Mouse (Mus musculus) midbrain, postnatal 0 days (tissue): ENCODE data around the gene 1700113H08Rik. TPM values are rescaled to one million over a fixed set of nuclear protein-coding genes. Genes with fewer than 3 reads are reported as not detected.

Experiments used
- ATAC-seq: fragments of 200-750 bp; cut with Nextera tagmentation; 2 replicates; pipeline ENCODE4 v1.8.0; 2017; ENCODE audit warnings: moderate number of reproducible peaks, mild to moderate bottlenecking, moderate TSS enrichment, moderate library complexity; ENCODE audit not compliant: low FRiP score
- DNase-seq: peaks from one replicate; pipeline ENCODE4 v3.0.0-alpha.2; 2015; ENCODE audit warnings: low spot score
- H3K27ac ChIP-seq: fragments of 300-500 bp; sonication (generic); 2 replicates; pipeline ENCODE4 v1.5.1; 2014; ENCODE audit warnings: low read depth, mild to moderate bottlenecking, low read length, mixed read lengths
- H3K27me3 ChIP-seq: fragments of 300-500 bp; sonication (generic); 2 replicates; pipeline ENCODE4 v1.6.1; 2014; ENCODE audit warnings: low read length, control low read depth, mixed read lengths; ENCODE audit not compliant: insufficient read depth
- H3K36me3 ChIP-seq: fragments of 300-500 bp; sonication (generic); 2 replicates; pipeline ENCODE4 v1.6.1; 2014; ENCODE audit warnings: low read length, control low read depth, mixed read lengths; ENCODE audit not compliant: insufficient read depth
- H3K4me1 ChIP-seq: fragments of 300-500 bp; sonication (generic); 2 replicates; pipeline ENCODE4 v1.6.1; 2014; ENCODE audit warnings: mild to moderate bottlenecking, control low read depth, antibody characterized with exemption, low read length, mixed read lengths; ENCODE audit not compliant: insufficient read depth
- H3K4me2 ChIP-seq: fragments of 300-500 bp; sonication (generic); 2 replicates; pipeline ENCODE4 v1.6.1; 2014; ENCODE audit warnings: low read depth, mild to moderate bottlenecking, low read length, mixed read lengths; ENCODE audit not compliant: poor library complexity, severe bottlenecking
- H3K4me3 ChIP-seq: fragments of 300-500 bp; sonication (generic); 2 replicates; pipeline ENCODE4 v1.5.1; 2014; ENCODE audit warnings: low read depth, mild to moderate bottlenecking, low read length, moderate library complexity
- H3K9ac ChIP-seq: fragments of 300-500 bp; sonication (generic); replicated peaks from 2 replicates; pipeline ENCODE4 v1.6.1; 2014; ENCODE audit warnings: mild to moderate bottlenecking, low read length, moderate library complexity, mixed read lengths; ENCODE audit not compliant: poor library complexity, severe bottlenecking
- H3K9me3 ChIP-seq: fragments of 300-500 bp; sonication (generic); 2 replicates; pipeline ENCODE4 v1.6.1; 2016; ENCODE audit warnings: low read length, control low read depth
- CTCF ChIP-seq: IDR thresholded peaks from 2 replicates; pipeline ENCODE4 v1.5.1; 2016; ENCODE audit warnings: antibody characterized with exemption, mild to moderate bottlenecking
- WGBS: fragments of 180-500 bp; shearing (Covaris S2); extraction: QIAGEN DNeasy Blood & Tissue Kit; methylation state at CpG from one replicate; pipeline ENCODE4 v1.1.7; 2014; 5-methylcytosine and 5-hydroxymethylcytosine counted together
- polyA plus RNA-seq: library from polyadenylated mRNA; unstranded; fragments of >200 nt; fragmentation: Nextera tagmentation; extraction: Ambion mirVana; gene quantifications from 2 replicates; pipeline ENCODE4 v1.2.1, GENCODE M21; 2015
- total RNA-seq: library from RNA; depleted of rRNA; stranded (reverse); fragments of >200 nt; gene quantifications from 2 replicates; pipeline ENCODE4 v1.2.3, GENCODE M21; 2014; rRNA removed

The 1700113H08Rik gene
- total RNA-seq (not detected in 2 replicates), polyA plus RNA-seq (0.27 and 0.34 TPM in 2 replicates)

- peak; percentile 59; the same call in 1 of the 2 replicates for ATAC-seq
These were observed at the start of gene 1700113H08Rik for GRCm38 (mm10) chr10:87057500-87058250. Gene 1700113H08Rik, plus strand, starts transcription at chr10:87058045.

GRCm38 (mm10) chr10:87008215-87008499 lies 49.7 kb upstream of the 1700113H08Rik start:
- Histone ChIP-seq H3K36me3 (no peaks in the 10 kb centered on the region), H3K9ac (no peak overlapping the region), H3K4me1 (no peaks in the 10 kb centered on the region), H3K4me2 (no peak overlapping the region), H3K9me3 (no peaks in the 10 kb centered on the region), H3K27me3 (no peaks in the 10 kb centered on the region), H3K27ac (no peak overlapping the region), H3K4me3 (no peak overlapping the region)
- WGBS = 92% methylated on average over 3 of the region's 3 CpGs
- no peak for TF ChIP-seq CTCF
- ATAC-seq (no peak), DNase-seq (no peak)

More at GRCm38 (mm10) chr10:87057500-87058250, at the start of gene 1700113H08Rik:
- Histone ChIP-seq H3K36me3 (no peaks in the 10 kb centered on the region), H3K27ac (peak within 1 kb of the TSS; percentile 76), H3K4me2 (peak within 1 kb of the TSS; percentile 84), H3K4me3 (peak within 1 kb of the TSS; percentile 48), H3K9me3 (no peaks in the 10 kb centered on the region), H3K4me1 (no peaks in the 10 kb centered on the region), H3K27me3 (no peaks in the 10 kb centered on the region), H3K9ac (peak within 1 kb of the TSS; percentile 71)
- TF ChIP-seq CTCF = peak; percentile 78
- peak; percentile 56 for DNase-seq
- WGBS = 4% methylated on average over 13 of the region's 15 CpGs

GRCm38 (mm10) chr10:87012087-87012486 lies 45.8 kb upstream of the 1700113H08Rik start:
- 91% methylated on average over 7 of the region's 7 CpGs for WGBS
- Histone ChIP-seq H3K4me1 (no peaks in the 10 kb centered on the region), H3K9ac (no peak overlapping the region), H3K36me3 (no peaks in the 10 kb centered on the region), H3K27me3 (no peaks in the 10 kb centered on the region), H3K9me3 (no peaks in the 10 kb centered on the region), H3K27ac (no peak overlapping the region), H3K4me2 (no peak overlapping the region), H3K4me3 (no peak overlapping the region)
- no peak for TF ChIP-seq CTCF
- no peak for ATAC-seq
- DNase-seq = no peak

GRCm38 (mm10) chr10:87014391-87014965 lies 43.4 kb upstream of the 1700113H08Rik start:
- DNase-seq (no peak), ATAC-seq (no peak)
- Histone ChIP-seq H3K9ac (no peak overlapping the region), H3K27ac (no peak overlapping the region), H3K4me1 (no peaks in the 10 kb centered on the region; the same call in 1 of the 2 replicates), H3K4me2 (no peak overlapping the region), H3K36me3 (no peaks in the 10 kb centered on the region), H3K27me3 (no peaks in the 10 kb centered on the region), H3K4me3 (no peak overlapping the region), H3K9me3 (no peaks in the 10 kb centered on the region)
- no peak for TF ChIP-seq CTCF
- 87% methylated on average over 7 of the region's 7 CpGs for WGBS

GRCm38 (mm10) chr10:87015403-87015802 lies 42.4 kb upstream of the 1700113H08Rik start:
- H3K4me2 ChIP-seq = no peak overlapping the region
- no peaks in the 10 kb centered on the region for H3K36me3 ChIP-seq
- no peak overlapping the region for H3K4me3 ChIP-seq
- no peak overlapping the region for H3K9ac ChIP-seq
- ATAC-seq (no peak), DNase-seq (no peak)
- H3K27me3 ChIP-seq = no peaks in the 10 kb centered on the region
- no peaks in the 10 kb centered on the region for H3K9me3 ChIP-seq
- no peak for TF ChIP-seq CTCF
- no peaks in the 10 kb centered on the region; the same call in 1 of the 2 replicates for H3K4me1 ChIP-seq
- no peak overlapping the region for H3K27ac ChIP-seq
- 79% methylated on average over 5 of the region's 5 CpGs for WGBS

GRCm38 (mm10) chr10:87016151-87016692 lies 41.6 kb upstream of the 1700113H08Rik start:
- Histone ChIP-seq H3K27me3 (no peaks in the 10 kb centered on the region), H3K4me3 (no peak overlapping the region), H3K4me2 (no peak overlapping the region), H3K9ac (no peak overlapping the region), H3K27ac (no peak overlapping the region), H3K4me1 (no peaks in the 10 kb centered on the region; the same call in 1 of the 2 replicates), H3K36me3 (no peaks in the 10 kb centered on the region), H3K9me3 (no peaks in the 10 kb centered on the region)
- ATAC-seq = no peak
- no peak for TF ChIP-seq CTCF
- DNase-seq = no peak
- 35% methylated on average over 9 of the region's 9 CpGs for WGBS
